Mouse (Mus musculus): Measurements from ENCODE around the gene Muc13.

Gene Muc13

GRCm38 (mm10) chr16:33793846-33794791, at the start of gene Muc13:
TSS of gene Muc13 (plus strand) at chr16:33794037.
- DNase-seq (ENCODE audit: extremely low read depth, insufficient read length, low spot score): no peak

- no peak for DNase-seq (ENCODE audit: extremely low read depth, insufficient read length, low spot score)
Measured at GRCm38 (mm10) chr16:33744622-33745419, 49.0 kb upstream of the Muc13 start.

- DNase-seq (ENCODE audit: extremely low read depth, insufficient read length, low spot score): no peak
Measured at GRCm38 (mm10) chr16:33745457-33745856, 48.4 kb upstream of the Muc13 start.

- DNase-seq (ENCODE audit: extremely low read depth, insufficient read length, low spot score): no peak
Measured at GRCm38 (mm10) chr16:33746074-33746676, 47.7 kb upstream of the Muc13 start.

GRCm38 (mm10) chr16:33747346-33747954, 46.4 kb upstream of the Muc13 start:
- no peak for DNase-seq (ENCODE audit: extremely low read depth, insufficient read length, low spot score)

- no peak for DNase-seq (ENCODE audit: extremely low read depth, insufficient read length, low spot score)
Measured at GRCm38 (mm10) chr16:33747994-33748393, 45.8 kb upstream of the Muc13 start.

GRCm38 (mm10) chr16:33751152-33751551, 42.7 kb upstream of the Muc13 start:
- no peak for DNase-seq (ENCODE audit: extremely low read depth, insufficient read length, low spot score)

GRCm38 (mm10) chr16:33751590-33751989, 42.2 kb upstream of the Muc13 start:
- DNase-seq (ENCODE audit: extremely low read depth, insufficient read length, low spot score): no peak

- no peak for DNase-seq (ENCODE audit: extremely low read depth, insufficient read length, low spot score)
Measured at GRCm38 (mm10) chr16:33752904-33753578, 40.8 kb upstream of the Muc13 start.

GRCm38 (mm10) chr16:33755293-33755692, 38.5 kb upstream of the Muc13 start:
- DNase-seq (ENCODE audit: extremely low read depth, insufficient read length, low spot score): no peak

GRCm38 (mm10) chr16:33755961-33756360, 37.9 kb upstream of the Muc13 start:
- no peak for DNase-seq (ENCODE audit: extremely low read depth, insufficient read length, low spot score)

- no peak for DNase-seq (ENCODE audit: extremely low read depth, insufficient read length, low spot score)
Measured at GRCm38 (mm10) chr16:33756396-33756795, 37.4 kb upstream of the Muc13 start.

GRCm38 (mm10) chr16:33759207-33759606, 34.6 kb upstream of the Muc13 start:
- DNase-seq (ENCODE audit: extremely low read depth, insufficient read length, low spot score): no peak

- no peak for DNase-seq (ENCODE audit: extremely low read depth, insufficient read length, low spot score)
Measured at GRCm38 (mm10) chr16:33760542-33760941, 33.3 kb upstream of the Muc13 start.

- no peak for DNase-seq (ENCODE audit: extremely low read depth, insufficient read length, low spot score)
Measured at GRCm38 (mm10) chr16:33760996-33761395, 32.8 kb upstream of the Muc13 start.

- DNase-seq (ENCODE audit: extremely low read depth, insufficient read length, low spot score): no peak
Measured at GRCm38 (mm10) chr16:33764501-33765193, 29.2 kb upstream of the Muc13 start.

- no peak for DNase-seq (ENCODE audit: extremely low read depth, insufficient read length, low spot score)
Measured at GRCm38 (mm10) chr16:33765477-33765876, 28.4 kb upstream of the Muc13 start.

- DNase-seq (ENCODE audit: extremely low read depth, insufficient read length, low spot score): no peak
Measured at GRCm38 (mm10) chr16:33766309-33766708, 27.5 kb upstream of the Muc13 start.

- DNase-seq (ENCODE audit: extremely low read depth, insufficient read length, low spot score): no peak
Measured at GRCm38 (mm10) chr16:33766757-33767156, 27.1 kb upstream of the Muc13 start.
